Mouse (Mus musculus) adrenal gland, adult 2 months (tissue): ENCODE measurements at regions not wholly inside any gene's neighbourhood (a gene's known extent, or its start where the extent isn't known, plus 50 kb on each side); places are given as distances from the start of the nearest gene placed in this dataset.

Experiments used
- DNase-seq: peaks from one replicate; pipeline ENCODE4 v3.0.0; 2021

DNA sequence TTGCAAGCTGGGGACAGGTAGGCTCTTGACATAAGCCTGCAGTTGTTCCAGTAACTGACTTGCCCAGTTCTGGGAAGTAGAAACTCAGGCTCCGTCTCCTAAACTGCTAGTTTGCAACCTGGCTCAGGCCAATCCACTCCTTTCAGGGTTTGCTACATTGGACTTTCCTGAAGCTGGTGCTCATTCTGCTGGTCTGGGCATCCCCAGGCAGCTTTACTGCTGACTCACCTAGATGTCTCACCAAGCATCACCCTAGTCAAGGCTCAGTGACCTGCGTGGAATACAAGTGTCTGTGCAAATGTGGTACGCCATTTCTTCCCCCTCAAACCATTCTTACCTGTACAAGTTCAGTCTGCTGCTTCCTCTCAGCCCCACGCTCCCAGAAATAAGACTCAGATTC lies 110.8 kb downstream of the Qrsl1 start:
- no peak for DNase-seq

- no peak for DNase-seq
Measured at GRCm38 (mm10) chr10:43791525-43792021, 110.0 kb downstream of the Qrsl1 start.

- no peak for DNase-seq
Measured at GRCm38 (mm10) chr10:43792618-43793017, 108.9 kb downstream of the Qrsl1 start.

DNA sequence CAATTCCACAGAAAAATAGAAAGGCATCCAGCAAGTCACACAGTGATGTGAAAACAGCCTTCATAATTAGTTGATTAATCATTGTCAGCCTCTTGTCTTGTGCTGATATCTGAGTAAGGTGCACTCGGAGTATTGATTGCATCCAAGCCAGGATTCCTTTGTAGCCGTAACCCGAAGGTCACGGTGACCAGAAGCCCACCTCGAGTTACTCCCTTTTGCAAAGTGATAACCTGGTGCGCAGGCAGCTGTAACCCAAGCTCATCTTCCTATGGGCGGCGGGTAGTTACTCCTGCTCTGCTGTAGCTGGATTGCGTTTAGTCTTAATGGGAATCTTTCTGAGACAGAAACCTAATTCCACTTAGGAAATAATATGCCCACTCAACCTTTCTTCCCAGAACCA lies 107.0 kb downstream of the Qrsl1 start:
- DNase-seq, result no peak

DNA sequence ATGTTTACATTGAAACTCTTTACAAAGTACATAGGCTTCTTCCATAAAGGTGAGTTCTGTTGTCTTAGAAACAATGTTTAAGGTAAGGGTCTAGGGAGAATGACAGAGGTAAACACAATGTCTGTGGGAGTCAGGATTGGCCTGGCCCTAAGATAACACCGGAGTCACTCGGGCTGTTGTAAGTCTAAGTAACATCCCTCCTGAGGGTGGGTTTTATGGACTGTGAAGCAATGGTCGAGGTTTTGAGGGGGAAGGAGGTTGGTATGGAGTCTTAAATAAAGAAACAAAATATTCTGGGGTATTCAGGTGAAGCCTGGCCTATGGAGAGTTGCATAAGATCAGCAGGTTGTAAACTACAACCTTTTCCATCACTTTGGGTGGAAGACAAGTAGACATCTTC lies 101.5 kb downstream of the Qrsl1 start:
- no peak for DNase-seq

DNA sequence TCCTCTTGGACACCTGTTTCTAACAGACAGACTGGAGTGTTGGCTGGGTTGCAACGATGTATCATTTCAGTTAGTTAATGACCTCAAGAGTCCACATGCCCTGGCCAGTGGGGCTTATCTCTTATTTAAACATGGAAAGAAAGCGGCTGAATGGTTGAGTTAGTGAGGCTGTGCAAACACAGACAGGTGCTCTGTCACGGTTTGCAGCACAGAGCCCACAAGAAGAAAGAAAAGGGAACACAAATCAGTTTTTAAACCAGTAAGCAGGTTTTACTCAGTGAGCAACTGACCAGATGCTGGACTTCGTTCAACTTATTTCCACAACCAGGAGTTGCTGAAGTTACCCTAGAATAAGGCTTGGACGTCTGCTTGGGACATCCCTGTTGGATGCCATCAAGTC lies 86.3 kb downstream of the Qrsl1 start:
- no peak for DNase-seq

- no peak for DNase-seq
Measured at GRCm38 (mm10) chr10:43817522-43818198, 83.9 kb downstream of the Qrsl1 start.

DNA sequence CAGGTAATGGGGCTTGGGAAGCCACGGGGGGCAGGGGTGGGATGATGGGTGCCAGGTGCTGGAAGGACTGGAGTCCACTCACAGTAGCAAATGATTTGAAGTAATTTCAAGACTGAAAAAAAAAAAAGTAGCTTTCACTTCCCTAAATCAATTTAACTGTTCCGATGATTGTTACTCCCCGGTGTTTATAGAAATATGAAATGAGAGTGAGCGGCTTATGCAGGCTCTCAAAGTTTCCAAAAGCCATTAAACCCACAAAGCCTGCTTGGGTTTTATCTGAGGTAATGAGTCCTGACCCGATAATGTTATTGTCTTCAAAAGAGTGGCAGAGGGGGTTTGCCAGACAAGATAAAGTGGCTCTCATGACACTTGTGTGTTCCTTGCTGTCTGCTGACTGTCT lies 82.9 kb downstream of the Qrsl1 start:
- no peak for DNase-seq

DNA sequence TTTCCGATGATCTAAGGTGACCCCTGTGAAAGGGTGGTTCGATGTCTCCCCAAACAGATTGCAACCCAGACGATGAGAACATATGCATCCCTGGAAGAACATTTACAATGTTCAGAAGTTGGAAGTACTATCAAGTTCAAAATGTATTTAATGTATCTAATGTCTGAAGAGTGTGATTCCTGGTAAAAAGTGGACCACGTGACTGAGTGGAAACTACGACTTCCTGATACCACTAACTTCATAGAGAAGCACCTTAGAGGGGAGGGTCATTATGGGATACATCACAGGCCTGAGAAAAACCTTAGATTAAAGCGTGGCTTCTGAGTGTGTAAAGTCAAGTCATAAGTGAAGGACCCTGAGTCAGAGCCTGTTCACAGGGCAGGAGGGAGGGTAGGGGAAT lies 82.1 kb downstream of the Qrsl1 start:
- DNase-seq, result no peak

- DNase-seq, result no peak
Measured at GRCm38 (mm10) chr10:43822615-43823014, 78.9 kb downstream of the Qrsl1 start.

- DNase-seq, result no peak
Measured at GRCm38 (mm10) chr10:43824009-43824408, 77.5 kb downstream of the Qrsl1 start.
